Mouse (Mus musculus): ENCODE results near the gene Elp4. TPM values are rescaled to one million over a fixed set of nuclear protein-coding genes. Genes with fewer than 3 reads are reported as not detected.

The Elp4 gene
- polyA plus RNA-seq, 1 experiment: 7.0 TPM

DNA sequence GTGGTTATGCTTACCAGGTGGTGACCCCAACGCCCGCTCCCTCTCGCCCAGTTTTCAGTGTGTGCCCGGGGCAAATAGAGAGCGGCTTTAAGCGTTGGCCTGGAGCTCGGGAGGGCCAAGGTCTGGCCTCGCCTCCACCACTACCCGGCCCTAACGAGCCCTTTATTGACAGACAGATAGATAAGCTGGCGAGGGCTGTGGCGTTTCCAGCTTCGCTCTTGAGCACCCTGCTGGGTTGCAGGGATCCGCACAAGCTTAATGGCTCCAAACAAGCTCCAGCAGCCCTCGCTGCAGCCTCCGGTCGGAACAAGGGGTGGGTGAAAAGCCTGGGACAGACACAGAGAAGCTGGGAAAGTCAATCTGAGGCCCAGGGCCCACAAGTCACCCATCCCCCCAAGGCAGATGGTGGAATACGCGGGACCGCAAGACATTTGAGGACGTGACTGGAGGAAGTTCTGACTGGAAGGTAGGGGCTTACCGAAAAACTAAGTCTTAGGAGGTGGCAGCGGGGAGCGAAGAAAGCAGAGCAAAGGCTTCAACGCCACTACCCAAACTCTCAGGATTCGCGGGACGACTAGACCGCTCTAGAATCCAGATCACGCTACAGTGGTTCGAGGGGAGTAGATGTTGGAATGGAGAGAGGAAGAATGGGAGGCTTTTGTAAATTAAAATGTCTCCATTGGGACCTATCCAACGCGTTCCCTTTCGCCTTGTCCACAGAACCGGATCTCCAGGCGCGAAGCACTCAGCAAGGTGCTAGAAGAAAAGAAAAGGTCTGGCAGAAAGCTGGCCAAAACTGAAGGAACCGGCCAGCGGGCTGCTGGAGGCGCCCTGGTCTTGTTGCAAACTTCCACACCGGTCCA is 237.4 kb downstream of the Elp4 start:
- Histone ChIP-seq H3K27me3 (ENCODE audit: control insufficient read depth, insufficient read depth, insufficient read length) (peaks cover 65% of the 10 kb centered on the region), H3K79me3 (ENCODE audit: low read depth) (no peaks in the 10 kb centered on the region), H3K36me3 (ENCODE audit: control insufficient read depth, insufficient read depth) (no peaks in the 10 kb centered on the region), H3K79me2 (ENCODE audit: control insufficient read depth, insufficient read depth) (no peaks in the 10 kb centered on the region), H3ac (ENCODE audit: control insufficient read depth, insufficient read length, low read depth) (no peak overlapping the region), H3K4me3 (ENCODE audit: insufficient read depth, poor library complexity, severe bottlenecking) (no peak overlapping the region)
- TF ChIP-seq MYOD1 (IDR thresholded peaks at IDR 0.05; ENCODE audit: control insufficient read depth, insufficient read length, low read depth) (no peak), FOSL1 (IDR thresholded peaks at IDR 0.05; ENCODE audit: insufficient read depth, low read length, poor library complexity, severe bottlenecking) (no peak), USF1 (IDR thresholded peaks at IDR 0.05; ENCODE audit: low read depth) (no peak), MAX (IDR thresholded peaks at IDR 0.05) (no peak), MYOG (IDR thresholded peaks at IDR 0.05; ENCODE audit: control insufficient read depth, extremely low read depth, insufficient read length) (no peak), CEBPB (IDR thresholded peaks at IDR 0.05; ENCODE audit: low read depth) (no peak), CTCF (IDR thresholded peaks at IDR 0.05; ENCODE audit: control insufficient read depth, insufficient read depth, insufficient read length) (no peak)

DNA sequence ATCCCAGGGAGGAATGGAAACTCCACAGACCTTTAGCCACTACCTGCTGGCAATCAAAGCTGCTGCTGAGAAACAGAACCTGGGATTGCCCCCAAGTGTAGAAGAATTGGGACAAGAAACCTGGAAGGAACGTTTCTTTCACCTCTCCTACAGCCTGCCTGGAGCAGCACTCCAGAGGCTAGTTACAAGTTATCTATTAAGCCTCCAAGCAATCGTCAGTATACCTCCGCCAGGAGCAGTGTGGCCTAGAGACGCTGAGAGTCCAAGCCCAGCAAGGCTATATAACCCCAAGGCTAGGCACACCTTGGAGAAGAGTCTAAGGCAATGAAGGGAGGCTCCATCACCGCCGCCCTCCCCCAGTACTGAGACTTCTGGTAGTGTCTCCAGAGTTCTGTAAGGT is 238.0 kb downstream of the Elp4 start:
- no peaks in the 10 kb centered on the region for H3K79me3 ChIP-seq (ENCODE audit: low read depth)
- H3K79me2 ChIP-seq (ENCODE audit: control insufficient read depth, insufficient read depth): no peaks in the 10 kb centered on the region
- no peak overlapping the region for H3K4me3 ChIP-seq (ENCODE audit: insufficient read depth, poor library complexity, severe bottlenecking)
- H3ac ChIP-seq (ENCODE audit: control insufficient read depth, insufficient read length, low read depth): no peak overlapping the region
- H3K36me3 ChIP-seq (ENCODE audit: control insufficient read depth, insufficient read depth): no peaks in the 10 kb centered on the region
- peaks cover 62% of the 10 kb centered on the region for H3K27me3 ChIP-seq (ENCODE audit: control insufficient read depth, insufficient read depth, insufficient read length)
- no peak for TF ChIP-seq MYOG (IDR thresholded peaks at IDR 0.05; ENCODE audit: control insufficient read depth, extremely low read depth, insufficient read length)
- no peak for TF ChIP-seq CEBPB (IDR thresholded peaks at IDR 0.05; ENCODE audit: low read depth)
- no peak for TF ChIP-seq MYOD1 (IDR thresholded peaks at IDR 0.05; ENCODE audit: control insufficient read depth, insufficient read length, low read depth)
- TF ChIP-seq MAX (IDR thresholded peaks at IDR 0.05): no peak
- no peak for TF ChIP-seq CTCF (IDR thresholded peaks at IDR 0.05; ENCODE audit: control insufficient read depth, insufficient read depth, insufficient read length)
- no peak for TF ChIP-seq FOSL1 (IDR thresholded peaks at IDR 0.05; ENCODE audit: insufficient read depth, low read length, poor library complexity, severe bottlenecking)
- TF ChIP-seq USF1 (IDR thresholded peaks at IDR 0.05; ENCODE audit: low read depth): no peak

DNA sequence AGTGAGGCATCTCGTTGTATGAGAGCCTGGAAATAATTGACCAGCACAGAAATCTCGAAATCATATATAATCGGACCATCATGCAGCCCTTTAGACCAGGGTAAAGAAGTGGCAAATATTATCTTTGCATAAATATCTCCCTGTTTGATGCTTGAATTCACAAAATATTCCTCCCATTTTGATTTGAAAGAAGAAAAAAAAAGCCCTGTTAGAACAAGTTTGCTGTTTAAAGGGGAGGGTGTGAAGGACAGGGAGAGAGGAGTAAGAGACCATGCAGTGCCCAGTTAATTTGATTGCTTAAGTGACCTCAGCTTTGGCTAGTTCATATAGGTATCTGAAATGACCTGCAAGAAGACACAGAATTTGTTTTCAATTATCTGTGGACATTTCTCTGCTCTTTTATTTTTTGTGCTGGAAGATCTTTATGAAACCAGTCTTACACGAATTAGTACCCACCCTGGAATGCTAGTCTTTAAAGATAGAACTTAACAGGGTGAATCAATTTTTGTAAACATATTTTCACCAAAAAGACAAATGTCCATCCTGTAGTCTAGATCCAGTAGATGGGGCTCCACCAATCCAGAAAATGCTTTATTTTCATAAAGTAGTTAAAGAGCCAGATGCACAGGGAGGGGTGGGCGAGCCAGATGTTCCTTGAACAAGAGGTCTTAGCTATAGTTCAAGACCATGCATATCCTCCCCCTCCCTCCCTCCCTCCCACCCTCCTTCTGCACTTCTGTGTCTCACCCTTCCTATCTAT is 238.7 kb downstream of the Elp4 start:
- peaks cover 66% of the 10 kb centered on the region for H3K27me3 ChIP-seq (ENCODE audit: control insufficient read depth, insufficient read depth, insufficient read length)
- H3ac ChIP-seq (ENCODE audit: control insufficient read depth, insufficient read length, low read depth): no peak overlapping the region
- H3K79me2 ChIP-seq (ENCODE audit: control insufficient read depth, insufficient read depth): no peaks in the 10 kb centered on the region
- H3K36me3 ChIP-seq (ENCODE audit: control insufficient read depth, insufficient read depth): no peaks in the 10 kb centered on the region
- TF ChIP-seq CEBPB (IDR thresholded peaks at IDR 0.05; ENCODE audit: low read depth): no peak
- no peak for TF ChIP-seq MAX (IDR thresholded peaks at IDR 0.05)
- TF ChIP-seq FOSL1 (IDR thresholded peaks at IDR 0.05; ENCODE audit: insufficient read depth, low read length, poor library complexity, severe bottlenecking): no peak
- no peak for TF ChIP-seq CTCF (IDR thresholded peaks at IDR 0.05; ENCODE audit: control insufficient read depth, insufficient read depth, insufficient read length)
- TF ChIP-seq USF1 (IDR thresholded peaks at IDR 0.05; ENCODE audit: low read depth): no peak
- TF ChIP-seq MYOD1 (IDR thresholded peaks at IDR 0.05; ENCODE audit: control insufficient read depth, insufficient read length, low read depth): no peak
- no peak for TF ChIP-seq MYOG (IDR thresholded peaks at IDR 0.05; ENCODE audit: control insufficient read depth, extremely low read depth, insufficient read length)
- H3K4me3 ChIP-seq (ENCODE audit: insufficient read depth, poor library complexity, severe bottlenecking): no peak overlapping the region
- no peaks in the 10 kb centered on the region for H3K79me3 ChIP-seq (ENCODE audit: low read depth)

DNA sequence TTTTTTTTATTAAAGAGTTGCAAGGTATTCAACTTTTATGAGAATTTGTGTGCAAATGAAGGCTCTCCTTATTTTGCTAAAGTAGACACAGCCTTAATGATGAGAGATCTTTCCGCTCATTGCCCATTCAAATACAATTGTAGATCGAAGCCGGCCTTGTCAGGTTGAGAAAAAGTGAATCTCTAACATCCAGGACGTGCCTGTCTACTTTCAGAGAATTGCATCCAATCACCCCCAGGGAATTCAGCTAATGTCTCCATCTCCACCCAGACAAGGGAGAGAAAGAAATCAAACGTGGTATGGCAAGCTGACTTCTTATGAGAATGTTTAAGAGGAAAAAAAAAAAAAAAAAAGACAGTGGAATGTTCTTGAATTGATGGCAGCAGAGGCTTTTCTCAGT is 239.4 kb downstream of the Elp4 start:
- TF ChIP-seq FOSL1 (IDR thresholded peaks at IDR 0.05; ENCODE audit: insufficient read depth, low read length, poor library complexity, severe bottlenecking): no peak
- TF ChIP-seq MYOD1 (IDR thresholded peaks at IDR 0.05; ENCODE audit: control insufficient read depth, insufficient read length, low read depth): no peak
- TF ChIP-seq MAX (IDR thresholded peaks at IDR 0.05): no peak
- TF ChIP-seq MYOG (IDR thresholded peaks at IDR 0.05; ENCODE audit: control insufficient read depth, extremely low read depth, insufficient read length): no peak
- no peak for TF ChIP-seq CTCF (IDR thresholded peaks at IDR 0.05; ENCODE audit: control insufficient read depth, insufficient read depth, insufficient read length)
- TF ChIP-seq CEBPB (IDR thresholded peaks at IDR 0.05; ENCODE audit: low read depth): no peak
- H3K27me3 ChIP-seq (ENCODE audit: control insufficient read depth, insufficient read depth, insufficient read length): peaks cover 67% of the 10 kb centered on the region

DNA sequence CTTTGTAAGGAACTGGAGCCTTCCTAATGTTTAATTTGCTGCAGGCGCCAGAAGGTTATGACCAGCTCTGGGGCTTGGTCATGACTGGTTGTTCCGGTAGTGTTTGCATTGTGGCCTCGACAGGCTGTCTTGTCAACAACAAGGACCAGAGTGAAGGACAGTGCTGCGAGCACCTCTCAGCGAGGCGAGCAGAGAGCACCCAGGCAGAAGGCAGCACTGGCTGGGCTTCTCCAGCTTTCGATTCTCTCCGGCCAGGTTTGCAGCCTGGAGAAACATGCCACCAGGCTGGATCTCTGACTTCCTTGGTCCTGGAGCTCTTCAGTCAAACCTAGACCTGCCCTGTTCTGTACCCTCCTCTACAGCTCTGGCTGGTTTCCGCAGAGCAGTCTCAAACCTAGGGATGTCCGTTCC is 241.3 kb downstream of the Elp4 start:
- H3ac ChIP-seq (ENCODE audit: control insufficient read depth, insufficient read length, low read depth): no peak overlapping the region
- H3K27me3 ChIP-seq (ENCODE audit: control insufficient read depth, insufficient read depth, insufficient read length): peaks cover 54% of the 10 kb centered on the region
- H3K79me2 ChIP-seq (ENCODE audit: control insufficient read depth, insufficient read depth): no peaks in the 10 kb centered on the region
- TF ChIP-seq USF1 (IDR thresholded peaks at IDR 0.05; ENCODE audit: low read depth): no peak
- no peak overlapping the region for H3K4me3 ChIP-seq (ENCODE audit: insufficient read depth, poor library complexity, severe bottlenecking)
- no peaks in the 10 kb centered on the region for H3K36me3 ChIP-seq (ENCODE audit: control insufficient read depth, insufficient read depth)
- H3K79me3 ChIP-seq (ENCODE audit: low read depth): no peaks in the 10 kb centered on the region

More for the DNA sequence above, 239.4 kb downstream of the Elp4 start:
- Histone ChIP-seq H3K4me3 (ENCODE audit: insufficient read depth, poor library complexity, severe bottlenecking) (no peak overlapping the region), H3K79me2 (ENCODE audit: control insufficient read depth, insufficient read depth) (no peaks in the 10 kb centered on the region), H3ac (ENCODE audit: control insufficient read depth, insufficient read length, low read depth) (no peak overlapping the region), H3K79me3 (ENCODE audit: low read depth) (no peaks in the 10 kb centered on the region), H3K36me3 (ENCODE audit: control insufficient read depth, insufficient read depth) (no peaks in the 10 kb centered on the region)
